Mouse (Mus musculus) regulatory T cell (primary cell): ENCODE data around the gene Mllt6.

Experiments used
- in situ Hi-C: fragments of 300-600 bp; cut with MboI, MseI; formaldehyde crosslinking; loops from one replicate; pipeline ENCODE4 v1.15.1; 2025; ENCODE audit warnings: high pct_unique_total_duplicates

Mllt6 gene

DNA sequence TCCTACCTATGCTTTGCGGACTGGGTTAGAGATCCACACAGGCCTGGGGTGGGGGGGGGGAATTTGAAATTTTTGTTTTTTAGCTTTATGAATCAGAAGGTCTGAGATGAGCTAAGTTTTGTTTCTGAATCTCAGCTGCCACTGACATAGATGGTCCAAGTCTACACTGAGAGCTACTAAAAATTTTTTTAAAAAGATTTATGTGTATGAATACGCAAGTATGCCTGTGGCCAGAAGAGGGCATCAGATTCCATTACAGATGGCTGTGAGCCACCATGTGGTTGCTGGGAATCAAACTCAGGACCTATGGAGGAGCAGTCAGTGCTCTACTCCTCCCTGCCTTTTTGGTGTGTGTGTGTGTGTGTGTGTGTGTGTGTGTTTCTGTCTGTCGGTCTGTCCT, 51.1 kb downstream of the Mllt6 start:
- in situ Hi-C loops, result no loop called here

DNA sequence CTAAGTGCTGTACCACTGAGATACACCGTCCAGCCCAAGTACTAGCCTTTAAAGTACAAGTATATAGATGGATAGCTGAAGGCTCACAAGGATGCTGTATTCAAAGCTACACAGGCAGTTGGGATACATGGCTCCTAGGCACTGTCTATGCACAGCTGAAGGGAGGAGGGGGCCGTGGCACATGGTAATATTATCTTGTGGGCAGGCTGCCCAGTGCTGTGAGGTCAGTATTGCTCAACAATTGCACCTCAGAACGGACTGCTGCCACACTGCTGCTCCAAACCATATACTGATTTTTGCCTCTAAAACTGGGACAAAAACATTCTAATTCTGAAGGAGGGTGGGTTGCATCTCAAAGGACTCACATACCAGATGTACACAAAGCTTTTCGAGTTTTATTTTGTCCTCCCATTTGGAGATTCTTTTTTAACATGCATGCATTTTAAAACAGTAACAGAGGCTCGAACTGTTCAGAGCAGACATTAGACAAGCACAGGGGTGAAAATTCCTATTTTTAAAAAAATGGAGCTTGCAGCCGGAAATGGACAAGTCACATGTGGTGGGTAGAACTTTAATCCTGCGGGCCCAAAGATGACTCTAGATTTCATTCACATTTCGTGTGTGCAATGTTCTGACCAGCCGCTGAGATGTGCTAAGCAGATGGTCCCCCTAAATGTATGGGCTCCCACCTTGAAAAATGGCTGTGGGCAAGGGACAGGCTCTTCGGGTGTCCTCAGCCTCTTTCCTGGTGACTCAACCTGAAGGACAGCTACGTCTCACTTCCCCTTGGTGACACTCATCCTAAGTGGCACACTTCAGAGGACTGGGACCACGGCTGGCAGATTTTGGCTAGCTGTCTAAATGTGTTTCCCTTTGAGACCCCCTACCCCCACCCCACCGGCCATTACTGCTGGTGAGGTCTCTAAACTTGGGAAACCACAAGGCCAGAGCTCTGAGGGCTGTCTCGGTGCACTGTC, 51.9 kb downstream of the Mllt6 start:
- in situ Hi-C loops, result no loop called here

DNA sequence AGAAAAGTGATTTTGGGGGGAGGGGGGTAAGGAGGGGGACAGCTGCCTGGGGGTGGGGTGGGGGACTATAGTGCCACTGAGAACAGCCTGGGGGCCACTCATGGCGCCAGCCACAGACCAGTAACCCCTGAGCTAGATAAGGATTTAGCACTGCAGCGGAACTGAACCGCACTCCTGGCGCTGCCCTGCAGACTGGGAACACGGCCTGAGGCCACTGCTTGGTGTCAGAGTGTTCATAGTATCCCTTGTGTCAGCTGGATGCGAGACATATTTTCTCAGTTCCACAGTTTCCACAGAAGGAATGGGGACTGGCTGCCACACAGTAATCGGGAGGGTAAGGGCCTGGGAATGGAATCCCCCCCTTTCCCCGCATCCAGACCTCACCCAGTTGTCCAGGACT, 52.8 kb downstream of the Mllt6 start:
- in situ Hi-C loops, result no loop called here

DNA sequence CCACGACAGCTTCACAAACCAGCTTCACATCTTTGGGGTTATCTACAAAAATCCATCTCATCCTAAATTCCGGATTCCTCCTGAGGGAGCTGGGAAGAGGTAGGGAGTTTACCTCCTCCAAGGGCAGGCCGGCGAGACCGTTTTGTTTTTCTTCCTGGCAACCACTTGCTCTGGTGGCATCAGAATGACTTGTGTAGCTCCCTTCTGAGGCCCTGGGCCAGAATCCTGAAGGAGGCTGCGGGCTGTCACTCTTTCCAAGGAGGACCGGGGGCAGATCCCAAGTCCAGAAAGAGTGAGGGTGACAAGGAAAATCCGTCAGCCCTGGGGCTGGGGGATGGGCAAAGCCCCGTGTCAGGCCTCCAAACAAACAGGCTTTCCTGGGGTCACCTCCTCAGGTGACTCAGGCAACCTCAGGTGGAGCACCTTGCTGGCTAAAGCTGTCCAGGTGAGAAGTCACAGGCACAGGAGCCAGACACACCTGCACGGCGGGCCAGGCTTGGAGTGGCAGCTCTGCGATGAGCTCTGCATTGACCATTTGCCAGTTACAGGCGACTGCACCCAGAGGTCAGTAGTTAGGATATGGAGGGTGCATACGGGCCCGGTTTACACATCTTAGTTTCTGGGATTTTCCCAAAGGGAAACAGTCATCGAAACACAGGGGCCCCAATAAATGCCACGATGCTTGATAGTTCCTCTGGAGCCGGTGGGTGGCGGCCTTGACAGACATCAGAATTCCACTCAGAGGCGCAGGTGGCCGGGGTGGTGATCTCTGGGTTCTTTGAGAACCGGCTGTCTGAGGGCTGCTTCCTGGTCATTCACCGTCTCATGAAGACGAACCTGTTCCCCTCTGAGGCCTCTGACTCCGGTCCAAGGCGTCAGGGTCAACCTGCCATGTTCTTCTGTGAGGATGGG, 54.4 kb downstream of the Mllt6 start:
- in situ Hi-C loops, result no loop called here

DNA sequence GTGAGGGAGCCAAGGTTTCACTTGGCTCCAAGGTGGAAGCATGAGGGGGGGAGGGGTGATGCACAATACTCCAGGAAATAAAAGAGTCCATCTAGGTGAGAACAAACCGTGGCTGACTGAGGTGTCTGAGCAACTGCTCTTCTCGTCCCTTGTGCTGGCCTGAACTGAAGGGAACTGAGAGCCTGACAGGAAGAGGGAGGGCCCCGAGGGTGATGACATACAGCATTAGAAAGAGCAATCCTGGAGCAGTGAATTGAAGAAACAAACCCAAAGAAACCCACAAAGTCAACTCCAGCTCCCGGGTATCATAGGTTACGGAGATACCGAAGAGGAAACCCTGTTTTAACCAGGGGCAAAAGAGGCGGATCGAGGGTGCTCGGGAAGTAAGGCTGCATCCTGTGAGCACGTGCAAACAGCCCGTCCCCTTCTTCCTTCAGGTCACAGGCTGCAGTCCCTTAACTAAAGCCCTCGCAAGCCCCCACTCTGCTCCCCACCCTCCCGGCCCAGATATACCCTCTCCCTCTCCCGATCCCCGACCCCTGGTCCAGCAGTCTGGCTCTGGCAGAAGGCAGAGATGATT, 55.2 kb downstream of the Mllt6 start:
- in situ Hi-C loops, result no loop called here

DNA sequence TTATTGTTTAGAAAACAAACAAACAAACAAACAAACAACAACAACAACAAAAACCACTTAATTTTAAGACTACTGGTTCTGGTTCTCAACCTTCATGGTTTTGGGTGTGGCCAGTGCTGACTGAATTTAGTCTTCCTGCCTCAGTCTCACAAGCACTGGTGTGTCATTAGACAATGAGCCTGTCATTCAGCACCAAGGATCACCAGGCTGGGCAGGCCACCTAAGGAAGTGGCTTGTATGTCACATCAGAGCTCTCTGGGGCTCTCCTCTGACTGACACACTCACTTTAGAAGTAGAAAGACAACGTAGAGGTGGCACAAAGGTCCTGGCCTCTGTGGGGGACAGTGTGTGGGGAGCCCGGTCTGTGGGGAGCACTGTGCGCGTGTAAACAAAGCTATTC, 55.8 kb downstream of the Mllt6 start:
- in situ Hi-C loops, result no loop called here

DNA sequence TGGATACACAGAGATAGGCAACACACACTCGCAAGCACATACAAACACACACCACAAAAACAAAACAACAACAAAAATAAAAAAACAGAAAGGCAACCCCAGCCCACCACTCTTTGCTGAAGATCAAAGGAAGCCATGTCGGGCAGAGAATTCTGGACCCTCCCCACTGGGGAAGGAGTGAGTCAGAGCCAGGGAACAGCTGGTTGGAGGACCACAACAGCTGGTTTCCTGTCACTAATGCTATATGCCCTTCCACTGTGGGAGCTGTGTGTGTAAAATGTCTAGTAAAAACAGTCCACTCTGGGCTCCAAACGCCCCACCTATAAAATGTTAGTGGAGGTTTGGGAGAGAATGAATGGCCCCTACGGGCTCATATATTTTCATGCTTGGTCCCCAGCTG, 58.1 kb downstream of the Mllt6 start:
- in situ Hi-C loops, result no loop called here

DNA sequence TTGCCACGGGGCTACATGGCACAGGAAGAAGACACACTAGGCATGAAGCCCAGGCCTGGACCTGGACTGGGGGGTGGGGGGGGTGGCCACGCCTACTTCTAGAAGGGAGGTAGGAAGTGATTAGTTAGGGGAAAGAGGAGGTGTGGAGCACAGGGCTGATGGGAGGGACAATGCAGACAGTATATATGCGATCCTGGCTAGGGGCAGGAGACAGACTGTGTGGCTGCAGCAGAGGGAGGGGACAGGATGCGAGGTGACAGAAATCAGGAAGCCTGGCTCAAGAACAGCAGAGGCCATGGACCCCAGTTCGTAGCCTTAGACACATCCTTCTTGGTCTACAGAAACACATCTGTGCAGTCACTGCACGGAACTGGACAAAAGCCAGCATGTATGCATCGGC, 60.5 kb downstream of the Mllt6 start:
- in situ Hi-C loops, result no loop called here

DNA sequence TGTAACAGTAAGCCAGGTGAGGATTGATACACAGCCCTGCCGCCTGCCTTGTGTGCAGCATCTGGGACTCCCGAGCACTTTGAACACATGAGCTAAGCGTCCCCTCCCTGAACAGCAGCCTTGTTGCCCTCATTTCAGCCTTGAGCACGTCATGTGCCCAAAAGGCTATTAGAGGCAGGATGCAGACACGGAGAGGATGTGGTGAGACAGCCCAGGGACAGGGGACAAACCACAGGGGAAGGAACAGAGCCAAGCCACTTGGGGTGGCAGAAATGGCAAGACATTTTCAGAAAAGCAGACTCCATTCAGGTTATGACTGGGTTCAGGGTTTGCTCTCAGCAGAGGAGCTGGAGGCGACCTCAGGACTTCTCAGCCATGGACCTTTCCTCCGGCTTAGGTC, 65.1 kb downstream of the Mllt6 start:
- in situ Hi-C loops, result no loop called here

DNA sequence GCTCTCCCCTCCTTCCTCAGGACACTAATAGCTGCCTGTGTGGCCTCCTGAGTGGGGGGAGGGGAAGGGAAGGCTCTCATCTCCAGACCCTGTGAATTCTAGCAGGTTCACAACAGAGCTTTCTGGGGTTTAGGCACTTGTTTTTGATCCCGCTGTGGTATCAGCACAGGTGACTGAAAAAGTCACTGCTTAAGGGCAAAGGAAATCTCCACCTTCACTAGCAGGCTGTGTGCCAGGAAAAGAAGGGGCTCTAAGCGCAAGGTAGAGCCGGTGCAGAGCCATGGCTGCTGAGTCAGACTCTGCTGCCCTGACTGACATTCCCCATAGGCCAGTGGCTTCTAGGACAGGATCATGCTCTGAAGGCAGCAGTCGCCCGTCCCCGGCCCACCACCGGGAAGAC, 65.5 kb downstream of the Mllt6 start:
- in situ Hi-C loops, result no loop called here

DNA sequence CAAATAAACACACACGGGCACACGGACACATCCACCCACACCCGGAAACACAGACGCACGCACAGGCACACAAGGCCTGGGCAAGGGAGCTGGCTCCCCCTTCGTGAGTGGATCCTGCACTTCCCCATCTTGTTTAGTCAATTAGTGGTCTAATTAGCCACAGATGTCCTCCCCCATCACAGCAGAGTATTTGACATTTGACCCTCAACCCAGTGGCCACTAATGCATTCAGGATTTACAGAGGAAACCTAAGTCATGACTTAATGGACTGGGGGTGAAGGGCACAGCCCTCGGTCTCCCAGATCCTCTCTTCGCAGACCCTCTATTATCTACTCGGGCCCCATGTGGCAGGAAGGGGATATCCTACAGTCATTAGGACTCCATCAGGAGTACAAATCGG, 70.5 kb downstream of the Mllt6 start:
- in situ Hi-C loops, result no loop called here

DNA sequence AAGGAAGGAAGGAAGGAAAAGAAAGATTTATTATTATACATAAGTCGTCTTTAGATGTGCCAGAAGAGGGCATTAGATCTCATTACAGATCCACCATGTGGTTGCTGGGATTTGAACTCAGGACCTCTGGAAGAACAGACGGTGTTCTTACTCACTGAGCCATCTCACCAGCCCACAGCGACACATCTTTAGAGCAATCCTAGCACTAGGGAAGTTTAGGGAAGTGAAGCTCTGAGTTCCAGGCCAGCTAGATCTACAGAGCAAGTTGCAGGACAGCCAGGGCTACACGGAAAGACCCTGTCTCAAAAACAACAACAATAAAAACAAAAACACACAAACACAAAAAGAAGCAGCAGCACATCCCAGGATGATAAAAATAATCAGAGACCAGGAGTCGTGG, 71.6 kb downstream of the Mllt6 start:
- in situ Hi-C loops, result loop anchor here (5.0 kb wide), 1 partner anchor 33 kb away; the partner anchor contains the start of genes Pcgf2 and Psmb3
